Mouse (Mus musculus): ENCODE data around the gene Tk2.
"Not testable (repeated sequence)": the region's sequence is repeated elsewhere in the genome, so short reads cannot be mapped to it uniquely, and the experiment has no call there.

Gene Tk2

DNA sequence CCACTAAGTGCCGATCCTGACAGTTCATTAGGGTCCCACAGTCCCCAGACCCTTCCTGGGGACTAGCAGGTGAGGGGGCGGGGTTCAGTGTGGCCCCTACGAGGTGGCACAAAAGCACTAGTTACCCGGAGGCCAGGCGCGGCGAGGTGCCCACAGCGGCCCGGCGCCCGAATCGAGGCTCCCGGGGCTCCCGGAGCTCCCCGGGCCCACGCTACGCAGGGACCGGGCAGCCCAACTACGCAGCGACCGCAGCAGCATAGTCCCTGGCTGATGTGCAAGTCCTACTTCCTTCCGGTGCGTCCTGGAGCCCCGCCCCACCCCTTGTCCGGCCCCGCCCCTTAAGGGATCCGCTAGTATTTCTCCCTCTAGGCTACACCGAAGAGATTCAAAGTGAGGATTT lies at the start of gene Tk2:
TSS of gene Tk2 (minus strand) at position 283 of the 400 bp plus-strand sequence.
- POLR2A ChIA-PET = interaction anchor here in 1 of 4 experiments (0.5 to 0.6 kb wide), 2 partner anchors 149 to 207 kb away, joined by 4 read pairs; no protein-coding TSS in a partner anchor
- CTCF ChIA-PET = no interaction called here

DNA sequence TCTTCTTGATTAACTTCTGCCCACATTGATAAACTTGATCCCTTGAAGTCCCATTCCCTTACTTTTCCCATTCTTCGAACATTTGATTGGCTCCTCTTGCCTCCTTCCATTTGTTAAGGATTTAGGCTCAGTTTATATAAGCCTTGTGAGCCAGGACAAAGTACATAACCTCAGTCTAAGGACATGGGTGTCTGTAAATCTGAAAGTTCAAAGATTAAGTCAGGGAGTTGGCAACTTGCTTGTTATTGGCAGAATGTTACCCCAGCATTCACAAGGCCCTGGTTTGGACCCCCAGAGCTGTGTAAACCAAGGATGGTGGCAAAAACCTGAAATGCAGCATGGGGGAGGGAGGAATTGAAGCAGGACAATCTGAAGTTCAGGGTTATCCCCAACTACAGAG lies 46.0 kb upstream of the Tk2 start:
- ChIA-PET CTCF (no interaction called here), POLR2A (no interaction called here)

DNA sequence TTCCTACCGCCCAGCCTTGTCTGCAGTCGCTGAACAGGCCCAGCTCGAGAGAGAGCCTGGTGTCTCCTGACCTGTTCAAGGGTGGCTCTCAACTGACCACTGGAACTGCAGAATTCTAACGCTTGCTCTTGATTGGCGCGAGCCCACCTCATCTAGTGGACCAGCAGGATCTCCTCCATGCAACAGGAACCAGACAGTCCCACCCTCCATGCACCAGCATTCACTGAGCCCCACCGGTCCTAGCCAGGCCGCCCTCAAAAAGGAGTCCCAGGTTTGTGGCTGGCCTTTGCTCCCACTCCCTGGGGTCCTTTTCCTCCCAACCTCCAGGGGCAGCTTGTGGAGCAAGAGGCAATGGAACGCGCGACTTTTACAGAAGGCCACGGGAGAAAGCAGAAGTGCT lies 44.7 kb upstream of the Tk2 start, which contains the start of gene Cmtm2a:
TSS of gene Cmtm2a (minus strand) at position 101 of the 400 bp plus-strand sequence.
- CTCF ChIA-PET, POLR2A ChIA-PET: not testable (repeated sequence)

DNA sequence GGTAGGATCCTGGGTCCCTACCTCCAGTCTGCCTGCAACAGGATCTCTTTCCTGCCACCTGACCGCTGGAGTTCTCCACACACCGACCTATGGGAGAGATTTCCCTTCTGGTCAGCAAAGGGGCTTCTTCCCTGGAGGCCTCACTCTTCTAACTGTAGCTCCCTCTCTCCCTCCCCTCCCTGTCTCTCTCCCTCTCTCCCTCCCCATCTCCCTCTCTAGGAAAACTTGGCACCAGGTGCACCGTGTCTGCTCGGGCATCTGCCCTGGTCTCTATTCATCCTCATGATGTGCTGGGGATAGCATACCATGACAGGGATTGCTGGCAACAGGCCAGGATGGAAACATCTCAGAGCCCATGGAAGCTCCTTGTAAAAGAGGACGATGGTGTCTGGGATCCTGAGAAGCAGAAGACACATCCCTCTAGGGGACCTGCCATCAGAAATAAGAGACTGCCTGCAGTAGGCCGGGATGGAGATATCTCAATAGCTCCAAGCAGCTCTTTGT lies 20.6 kb upstream of the Tk2 start:
- ChIA-PET CTCF (no interaction called here), POLR2A (no interaction called here)

DNA sequence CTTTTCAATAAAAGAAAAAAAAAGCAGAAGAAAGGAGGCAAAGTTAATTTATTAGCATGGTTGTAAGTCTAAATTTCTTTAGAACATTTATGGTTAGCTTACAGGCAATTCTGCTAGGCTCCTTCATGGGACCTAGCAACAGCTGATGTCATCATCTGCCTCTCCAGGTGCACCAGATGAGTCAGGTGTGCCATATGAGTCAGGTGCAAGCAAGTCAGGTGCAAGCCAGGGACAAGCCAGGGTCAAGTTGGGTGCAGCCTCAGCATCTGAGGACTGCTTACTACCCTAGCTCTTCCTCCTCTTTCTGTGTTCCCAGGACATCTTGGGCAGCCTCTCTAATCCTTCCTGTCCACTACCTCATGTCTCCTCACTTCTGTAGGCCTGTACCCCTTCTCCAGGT lies 20.0 kb upstream of the Tk2 start:
- ChIA-PET POLR2A (no interaction called here), CTCF (no interaction called here)

DNA sequence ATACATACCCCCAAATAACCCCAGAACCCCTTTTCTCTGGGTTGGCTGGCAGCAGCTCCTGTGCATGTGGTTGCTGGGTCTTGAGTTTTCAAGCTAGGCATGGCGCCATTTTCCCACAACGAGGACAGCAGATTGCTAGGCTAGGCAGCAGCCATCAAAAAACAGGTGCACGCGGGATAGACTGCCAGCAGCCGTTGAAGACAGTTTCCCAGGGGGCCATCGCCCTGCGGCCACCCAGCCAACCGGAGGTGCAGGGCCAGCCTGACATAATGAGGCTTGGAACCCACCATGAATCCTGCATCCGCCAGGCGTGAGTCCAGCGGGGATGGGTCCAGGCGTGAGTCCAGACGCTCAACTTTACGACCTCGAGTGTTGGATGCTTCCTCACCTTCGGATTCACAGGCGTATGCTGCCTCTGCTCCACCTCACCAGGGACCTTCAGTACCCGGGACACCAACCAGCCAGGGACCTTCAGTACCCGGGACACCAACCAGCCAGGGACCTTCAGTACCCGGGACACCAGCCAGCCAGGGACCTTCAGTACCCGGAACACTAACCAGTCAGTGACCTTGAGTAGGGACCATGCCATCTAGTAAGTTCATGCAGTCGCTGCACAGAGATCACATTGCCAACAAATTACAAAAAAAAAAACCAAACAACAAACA lies 16.0 kb upstream of the Tk2 start:
- ChIA-PET POLR2A (interaction anchor here in 2 of 4 experiments (0.6 to 0.7 kb wide), 3 partner anchors 62 to 594 kb away, joined by 3 read pairs; no protein-coding TSS in a partner anchor), CTCF (interaction anchor here in 1 of 4 experiments (0.6 kb wide), 1 partner anchor 46 kb away, joined by 3 read pairs; no protein-coding TSS in a partner anchor)

DNA sequence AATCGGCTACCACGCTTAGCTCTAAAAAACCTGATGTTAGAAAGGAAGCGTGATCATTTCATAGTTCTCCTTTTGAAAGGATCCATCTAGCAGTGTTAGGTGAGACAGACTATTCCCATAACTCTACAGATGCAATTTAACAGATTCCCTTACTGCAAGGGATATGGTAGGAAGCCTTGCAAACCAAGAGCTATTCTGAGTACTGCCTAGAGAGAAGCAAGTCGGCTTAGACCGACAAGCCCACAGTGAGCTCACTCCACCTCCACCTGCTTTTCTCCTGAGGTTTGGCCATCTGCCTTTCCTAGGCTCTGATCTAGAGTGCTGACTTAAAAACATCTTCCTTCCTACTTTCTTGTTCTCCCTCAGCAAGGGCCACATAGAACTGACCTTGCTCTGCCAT lies 13.4 kb upstream of the Tk2 start:
- CTCF ChIA-PET = interaction anchor here in 1 of 4 experiments (0.8 kb wide), 1 partner anchor 11 kb away, joined by 3 read pairs; no protein-coding TSS in a partner anchor
- POLR2A ChIA-PET = not testable (repeated sequence)

DNA sequence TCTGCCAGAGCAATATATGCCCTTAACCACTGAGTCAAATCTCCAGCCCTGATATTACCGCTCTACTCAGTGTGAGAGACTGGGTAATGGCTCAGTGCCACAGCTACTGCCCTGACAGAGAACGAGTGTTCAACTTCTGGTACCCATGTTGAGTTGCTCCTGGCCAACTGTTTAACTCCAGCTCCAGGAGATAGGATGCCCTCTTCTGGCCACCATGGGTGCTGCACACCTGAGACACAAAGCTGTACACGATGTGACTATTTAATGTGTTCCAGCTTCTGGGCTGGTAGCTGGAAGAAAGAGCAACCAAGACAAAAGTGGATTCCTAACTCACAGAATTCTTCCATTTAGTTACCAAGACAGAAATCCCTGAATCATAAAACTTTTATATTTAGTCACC lies 4.7 kb upstream of the Tk2 start:
- ChIA-PET CTCF (interaction anchor here (0.5 to 1.8 kb wide), 24 partner anchors 13 to 700 kb away, joined by 3 to 9 read pairs (median 4); partner anchors contain the start of genes Dync1li2 (in 2 of the 4) and Terb1 (in 1 of the 4)), POLR2A (interaction anchor here in 2 of 4 experiments (0.8 to 1.0 kb wide), 2 partner anchors 189 to 325 kb away, joined by 3 read pairs; no protein-coding TSS in a partner anchor)

DNA sequence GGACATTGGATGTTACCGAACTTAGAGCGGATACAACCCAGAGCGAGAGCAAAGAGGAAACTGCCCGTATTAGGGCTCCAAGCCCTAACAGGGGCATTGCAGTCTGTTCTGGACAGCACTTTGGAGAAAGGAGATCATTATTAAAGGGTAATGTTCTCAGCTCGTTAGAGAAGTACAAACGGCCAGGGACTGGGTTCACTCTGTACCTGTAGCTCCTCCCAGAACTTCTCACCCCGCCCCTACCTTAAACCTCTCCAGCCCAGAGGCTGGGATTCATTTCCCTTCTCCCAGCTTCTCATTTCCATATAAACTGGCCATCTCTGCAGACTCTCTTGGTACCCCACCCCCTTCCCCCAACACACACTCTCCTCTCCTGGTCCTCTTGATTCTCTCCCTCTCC lies 3.1 kb upstream of the Tk2 start:
- ChIA-PET CTCF (interaction anchor here in 3 of 4 experiments (0.6 to 1.6 kb wide), 15 partner anchors 10 to 340 kb away, joined by 3 to 6 read pairs (median 4); partner anchors contain the start of genes Bean1 (in 1 of the 3) and Terb1 (in 1 of the 3)), POLR2A (interaction anchor here in 3 of 4 experiments (0.6 to 2.4 kb wide), 15 partner anchors 9 to 351 kb away, joined by 3 to 9 read pairs (median 3); partner anchors contain the start of gene Dync1li2 (in 2 of the 3))

DNA sequence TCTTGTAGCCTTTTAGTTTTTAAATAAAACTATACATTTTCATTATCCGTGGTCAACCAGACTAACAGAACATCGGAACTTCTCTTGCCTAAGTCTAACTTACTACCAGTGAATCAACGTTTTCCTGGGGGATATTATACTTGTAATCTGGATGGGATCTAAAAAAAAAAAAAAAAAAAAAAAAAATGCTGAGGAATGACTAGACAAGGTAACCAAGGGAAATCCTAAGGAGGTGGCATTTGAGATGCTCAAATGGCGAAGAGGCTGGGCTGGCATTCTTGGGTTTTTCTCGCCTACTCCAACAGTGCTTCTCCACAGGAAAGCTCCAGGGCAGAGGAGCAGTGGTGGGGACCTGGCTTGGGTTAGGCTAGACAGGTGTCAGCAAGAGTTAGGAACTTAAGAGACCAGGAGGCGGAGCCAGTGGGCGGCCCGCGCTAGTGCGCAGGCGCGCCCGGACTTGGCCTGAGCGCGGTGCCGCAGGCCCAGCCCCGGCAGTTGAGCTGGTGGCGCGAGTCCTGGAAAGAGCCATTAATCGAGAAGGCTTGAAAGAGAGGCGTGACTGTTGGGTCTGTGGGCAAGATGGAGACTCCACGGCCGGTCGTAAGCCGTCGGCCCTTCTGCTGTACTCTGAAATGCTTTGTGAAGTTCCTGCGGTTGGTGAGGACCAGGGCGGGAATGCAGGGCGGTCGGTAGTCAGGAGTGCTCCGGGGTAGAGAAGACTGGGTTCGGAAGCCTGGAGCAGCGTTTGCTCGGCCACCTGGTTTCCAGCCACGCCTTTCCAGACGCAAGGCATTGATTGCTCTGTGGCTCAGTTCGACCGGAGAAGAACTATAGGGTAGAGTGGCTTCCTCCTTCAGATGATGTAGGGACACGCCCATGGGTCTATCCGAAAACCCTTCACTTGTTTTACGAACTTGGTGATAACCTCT lies 2.3 kb upstream of the Tk2 start, which contains the start of gene Cklf:
TSS of gene Cklf (plus strand) at position 423 of the 929 bp plus-strand sequence.
- ChIA-PET POLR2A (interaction anchor here in 3 of 4 experiments (0.6 to 2.4 kb wide), 17 partner anchors 10 to 352 kb away, joined by 3 to 9 read pairs (median 3); partner anchors contain the start of genes Dync1li2 (in 2 of the 3) and Pdp2 (in 1 of the 3)), CTCF (interaction anchor here (0.5 to 1.6 kb wide), 23 partner anchors 9 to 1399 kb away, joined by 3 to 6 read pairs (median 4); partner anchors contain the start of genes Bean1 (in 1 of the 4), Dync1li2 (in 1 of the 4) and Terb1 (in 1 of the 4))

DNA sequence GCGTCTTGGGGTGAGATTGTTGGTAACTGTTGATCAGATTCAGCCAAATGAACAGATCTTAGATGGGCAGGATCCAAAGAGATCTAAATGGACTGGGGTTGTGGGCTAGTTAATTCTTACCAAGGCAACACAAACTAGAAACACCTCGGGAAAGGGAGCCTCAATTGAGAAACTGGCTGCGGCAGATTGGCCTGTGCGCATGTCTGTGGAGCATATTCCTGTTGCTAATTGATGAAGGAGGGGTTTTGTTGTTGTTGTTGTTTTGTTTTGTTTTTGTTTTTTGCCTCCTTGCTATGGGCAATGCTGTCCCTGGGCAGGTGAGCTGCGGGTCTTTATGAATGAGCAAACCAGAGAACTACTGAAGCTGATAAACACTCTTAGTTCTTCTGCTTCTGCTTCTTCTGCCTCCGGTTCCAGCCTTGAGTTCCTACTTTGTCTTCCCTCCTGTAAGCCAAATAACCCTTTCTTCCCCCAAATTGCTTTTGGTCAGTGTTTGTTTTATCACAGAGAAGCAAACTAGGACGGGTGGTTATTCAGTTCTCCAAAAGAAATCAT lies 1.2 kb upstream of the Tk2 start:
- POLR2A ChIA-PET = interaction anchor here in 2 of 4 experiments (0.8 to 1.3 kb wide), 2 partner anchors 342 to 348 kb away, joined by 3 read pairs; partner anchors contain the start of gene Pdp2 (in 1 of the 2)

DNA sequence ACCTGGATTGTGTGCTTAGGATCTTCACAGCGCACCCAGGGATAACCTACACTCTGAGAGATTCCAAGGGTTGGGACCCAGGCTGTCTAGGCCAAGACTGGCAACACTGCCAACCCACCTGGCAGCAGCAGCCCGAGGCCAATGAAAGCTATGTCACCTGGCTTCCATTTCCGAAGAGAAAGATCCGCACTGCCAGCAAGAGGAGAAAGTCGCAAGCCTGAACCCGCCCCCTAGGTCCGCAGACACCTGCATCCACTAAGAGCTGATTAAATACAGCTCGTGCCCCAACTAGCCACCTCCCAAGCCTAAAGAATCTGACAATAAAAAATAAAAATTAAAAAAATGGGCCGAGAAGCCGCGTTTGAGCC lies 466 bp downstream of the Tk2 start:
- CTCF ChIA-PET = no interaction called here
- POLR2A ChIA-PET = interaction anchor here in 1 of 4 experiments (0.5 kb wide), 1 partner anchor 207 kb away, joined by 4 read pairs; no protein-coding TSS in a partner anchor

More for the DNA sequence above, 1.2 kb upstream of the Tk2 start:
- CTCF ChIA-PET = no interaction called here

DNA sequence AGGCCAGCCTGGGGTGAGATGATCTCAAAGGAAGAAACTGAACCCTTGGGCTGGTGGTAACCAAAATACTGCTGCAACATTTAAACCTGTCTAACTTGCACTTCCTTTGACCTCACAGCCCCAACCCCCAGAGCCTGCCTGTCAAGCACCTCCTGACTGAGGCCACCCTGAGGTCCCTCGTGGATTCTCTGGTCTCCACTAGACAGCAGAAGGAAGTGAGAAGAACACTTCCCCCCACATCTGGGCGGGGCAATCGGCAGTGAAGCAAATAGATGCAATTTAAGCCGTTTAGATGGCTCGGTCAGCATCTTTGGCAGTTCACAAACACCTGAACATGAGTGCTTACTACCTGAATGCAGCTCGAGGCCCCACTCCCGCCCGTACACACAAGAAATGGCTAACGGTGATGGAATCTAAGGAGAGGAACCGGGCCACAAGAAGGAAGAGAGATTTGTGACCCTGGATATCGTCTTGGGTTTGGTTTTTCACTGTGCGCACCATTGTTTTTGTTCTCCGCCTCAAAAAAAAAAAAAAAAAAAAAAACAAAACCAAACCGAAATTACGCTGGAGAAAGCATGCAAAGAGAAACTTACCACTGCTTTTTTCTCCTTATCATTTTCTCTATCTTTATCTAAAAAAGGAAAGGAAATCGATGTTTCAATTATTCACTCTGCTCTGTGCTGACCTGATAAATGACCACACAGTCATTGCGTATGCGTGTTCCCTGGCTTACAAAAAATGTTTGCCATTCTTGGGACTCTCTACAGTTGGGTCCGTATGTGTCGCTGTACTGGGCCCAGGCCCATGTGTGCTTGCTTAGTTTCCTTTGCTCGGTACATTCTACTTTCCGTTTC lies 1.1 kb downstream of the Tk2 start:
- CTCF ChIA-PET = interaction anchor here in 1 of 4 experiments (0.6 kb wide), 1 partner anchor 322 kb away, joined by 3 read pairs; no protein-coding TSS in a partner anchor
- POLR2A ChIA-PET = interaction anchor here in 1 of 4 experiments (0.9 to 1.0 kb wide), 2 partner anchors 12 to 195 kb away, joined by 3 to 5 read pairs; partner anchors contain the start of gene Dync1li2

DNA sequence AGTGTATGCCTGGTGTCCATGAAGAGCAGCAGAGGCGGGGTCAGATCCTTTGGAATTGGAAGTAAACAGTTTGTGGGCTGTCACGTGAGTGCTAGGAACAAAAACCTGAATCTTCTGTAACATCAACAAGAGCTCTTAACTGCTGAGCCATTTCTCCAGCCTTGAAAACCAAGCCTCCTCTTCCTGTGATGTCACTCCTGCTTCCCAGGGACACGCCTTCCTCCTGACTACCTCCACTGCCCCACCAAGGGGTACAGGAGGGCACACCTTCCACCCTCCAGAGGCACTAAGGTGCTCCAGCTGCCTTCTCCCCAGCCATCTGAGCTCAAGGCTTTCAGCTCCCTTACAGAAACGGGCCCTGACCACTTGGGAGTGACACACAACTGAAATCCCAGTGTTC lies 1.7 kb downstream of the Tk2 start:
- ChIA-PET CTCF (interaction anchor here in 1 of 4 experiments (0.6 kb wide), 1 partner anchor 323 kb away, joined by 3 read pairs; no protein-coding TSS in a partner anchor), POLR2A (interaction anchor here in 1 of 4 experiments (0.9 to 1.0 kb wide), 2 partner anchors 12 to 196 kb away, joined by 3 to 5 read pairs; partner anchors contain the start of gene Dync1li2)

DNA sequence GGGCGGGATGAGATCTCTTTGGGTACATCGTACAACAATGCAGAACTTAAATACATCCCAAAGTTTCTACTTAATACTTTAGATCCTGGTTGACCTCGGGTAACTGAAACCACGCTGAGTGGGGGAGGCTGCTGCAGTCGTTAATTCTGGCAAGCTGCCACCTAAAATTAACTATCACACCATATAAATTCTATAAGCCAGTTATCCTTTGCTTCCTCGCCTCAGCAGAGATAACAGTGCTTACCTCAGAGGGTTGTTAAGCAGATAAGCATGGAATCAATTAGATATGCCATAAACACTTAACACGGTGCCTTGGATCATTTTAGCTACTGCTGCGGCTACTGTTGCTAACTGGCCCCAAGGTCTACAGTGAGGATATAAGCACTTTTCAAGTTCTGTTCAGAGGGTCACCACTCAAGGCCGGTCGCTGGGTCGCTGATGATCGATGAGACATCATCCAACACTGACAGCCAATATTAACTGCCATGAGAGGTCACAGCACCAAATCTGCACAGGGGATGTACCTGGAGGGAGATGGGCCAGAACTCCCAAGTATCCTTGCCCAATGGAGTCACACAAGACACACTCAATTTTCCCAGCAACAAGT lies 6.2 kb downstream of the Tk2 start:
- ChIA-PET CTCF (interaction anchor here in 2 of 4 experiments (1.1 to 1.6 kb wide), 3 partner anchors 9 to 62 kb away, joined by 3 to 4 read pairs (median 3); partner anchors contain the start of gene Cklf (in 1 of the 2)), POLR2A (interaction anchor here in 1 of 4 experiments (1.3 kb wide), 1 partner anchor 32 kb away, joined by 3 read pairs; no protein-coding TSS in a partner anchor)

DNA sequence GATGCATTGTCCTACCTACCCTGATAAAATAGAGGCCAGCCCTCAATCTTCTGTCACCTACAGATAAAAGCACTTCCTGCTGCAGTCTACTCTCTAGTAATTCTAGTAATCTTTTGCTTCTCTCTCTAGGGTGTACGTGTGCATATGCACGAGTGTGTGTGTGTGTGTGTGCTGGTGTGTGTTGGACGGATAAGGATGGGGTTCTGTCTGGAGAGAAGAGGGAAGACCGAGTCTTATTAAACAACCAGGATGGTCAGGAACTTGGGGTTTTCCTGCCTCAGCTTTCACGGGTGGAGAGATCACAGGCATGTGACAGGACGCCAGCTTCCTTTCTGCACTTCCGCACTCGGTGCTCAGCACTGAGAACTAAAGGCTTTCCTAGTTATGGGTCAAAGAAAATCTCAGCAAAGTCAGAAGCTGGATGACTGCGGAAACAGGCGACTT lies 8.9 kb downstream of the Tk2 start:
- ChIA-PET CTCF (no interaction called here), POLR2A (no interaction called here)

DNA sequence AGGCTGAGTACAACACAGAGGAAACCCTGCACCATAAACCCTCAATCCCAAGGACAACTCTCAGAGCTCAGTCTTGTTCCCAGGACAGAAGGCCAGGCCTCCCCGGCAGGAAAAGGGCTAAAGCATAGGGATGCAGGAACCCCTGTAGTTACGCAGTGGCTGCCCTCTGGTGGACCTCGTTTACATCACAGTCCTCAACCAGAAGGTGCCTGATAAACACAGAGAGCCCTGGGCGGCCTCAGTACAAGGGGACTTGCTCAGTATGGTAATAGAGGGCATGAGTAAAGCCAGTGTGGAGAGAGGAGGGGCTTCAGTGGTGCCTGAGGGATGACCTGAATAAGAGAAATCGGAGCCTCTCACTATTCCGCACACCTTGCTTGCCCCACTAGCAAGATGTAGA lies 13.8 kb downstream of the Tk2 start:
- POLR2A ChIA-PET = interaction anchor here in 1 of 4 experiments (1.1 to 1.3 kb wide), 2 partner anchors 12 to 24 kb away, joined by 3 read pairs; no protein-coding TSS in a partner anchor
- CTCF ChIA-PET = interaction anchor here in 3 of 4 experiments (0.5 to 1.7 kb wide), 7 partner anchors 14 to 368 kb away, joined by 3 to 5 read pairs (median 3); no protein-coding TSS in a partner anchor
